Mouse (Mus musculus): Measurements from ENCODE around the gene Josd1. TPM values are rescaled to one million over a fixed set of nuclear protein-coding genes. Genes with fewer than 3 reads are reported as not detected.

The Josd1 gene
- 22.8 and 24.0 TPM in 2 replicates for polyA plus RNA-seq (2015; fragmentation: Nextera tagmentation; extraction: Ambion mirVana)

DNA sequence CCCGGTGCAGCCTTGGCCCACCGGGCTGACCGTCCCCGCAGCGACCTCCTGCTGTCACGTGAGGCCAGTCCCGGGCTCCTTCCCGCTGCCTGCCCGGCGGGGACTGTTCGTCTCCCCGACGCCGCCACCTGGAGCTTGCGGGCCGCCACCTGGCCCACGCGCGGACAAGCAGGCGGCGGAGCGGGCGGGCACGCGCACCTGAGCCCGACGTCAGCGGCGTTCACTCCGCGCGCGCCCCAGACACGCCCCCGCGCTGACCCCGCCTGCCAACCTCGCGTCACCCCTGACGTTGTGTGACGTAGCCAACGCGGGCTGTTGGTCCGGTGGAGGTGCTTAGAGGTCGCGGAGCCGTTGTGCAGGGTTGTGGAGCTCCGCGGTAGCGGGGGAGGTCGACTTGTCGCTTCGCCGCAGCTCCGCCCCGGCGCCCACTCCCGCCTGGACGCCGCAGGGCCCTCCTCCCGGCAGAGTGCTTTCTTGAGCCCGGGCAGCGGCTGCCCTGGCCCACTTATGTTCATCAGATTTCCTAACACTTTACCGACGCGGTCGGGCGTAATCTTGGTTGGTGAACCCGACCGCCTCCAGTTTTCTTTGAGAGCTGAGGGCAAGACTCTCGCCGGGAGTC lies at the start of gene Josd1:
Gene Josd1, minus strand, starts transcription at position 274 of the 622 bp plus-strand sequence.
- Histone ChIP-seq H3K36me3 (replicated peaks) (0 out of 2 replicates have a peak, but pooled peaks cover 2% of the 10 kb centered on the region), H3K27me3 (replicated peaks) (no peaks in the 10 kb centered on the region), H3K4me2 (peak within 1 kb of the TSS; percentile 83), H3K9me3 (no peaks in the 10 kb centered on the region), H3K4me1 (peaks cover 66% of the 10 kb centered on the region), H3K27ac (peak within 1 kb of the TSS; percentile 96), H3K4me3 (peak within 1 kb of the TSS; percentile 81), H3K9ac (peak within 1 kb of the TSS; percentile 84)
- WGBS, result under 1% methylated on average over 68 of the region's 72 CpGs
- peak; percentile 55 for ATAC-seq (replicated peaks)

DNA sequence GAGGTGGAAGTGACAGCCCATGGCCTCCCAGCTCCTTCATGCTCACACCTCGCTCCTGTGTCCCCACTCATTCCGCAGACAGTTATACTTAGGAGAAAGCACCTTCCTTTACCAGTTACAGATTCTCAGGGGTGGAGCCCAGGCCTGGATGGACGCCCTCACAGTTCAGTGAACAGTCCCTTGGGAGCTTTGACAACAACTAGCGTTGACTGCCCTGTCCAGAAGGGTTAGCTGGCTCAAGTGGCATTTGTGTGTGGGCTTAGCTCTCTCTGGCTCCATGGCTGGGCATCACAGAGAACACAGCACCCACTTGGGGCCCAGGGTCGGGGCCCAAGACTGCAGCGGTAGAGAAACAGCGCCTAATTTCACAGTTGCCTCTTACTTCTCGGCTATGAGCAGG lies 46.6 kb upstream of the Josd1 start:
- H3K27ac ChIP-seq, result no peak overlapping the region
- 84% methylated on average over 8 of the region's 8 CpGs for WGBS

DNA sequence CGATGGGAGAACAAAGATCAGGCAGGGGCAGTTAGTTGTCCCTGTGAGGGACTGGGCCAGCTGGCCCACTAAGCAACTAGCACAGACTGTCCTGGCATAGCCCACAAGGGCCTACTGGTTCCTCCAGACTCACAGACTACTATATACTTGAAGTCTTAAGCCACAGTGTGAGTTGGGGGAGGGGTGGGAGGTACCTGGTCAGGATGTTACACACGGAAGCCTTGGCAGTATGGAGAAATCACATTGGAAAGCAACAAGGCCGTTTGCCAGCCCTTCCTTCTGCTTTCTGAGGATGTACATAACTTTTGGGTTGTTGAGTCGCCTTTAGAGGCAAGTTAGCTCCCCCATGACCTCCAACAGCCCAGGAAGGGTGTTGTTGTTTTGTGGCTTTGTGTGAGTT lies 45.9 kb upstream of the Josd1 start:
- H3K27ac ChIP-seq, result no peak overlapping the region
- H3K36me3 ChIP-seq (replicated peaks), result peaks cover 47% of the 10 kb centered on the region; the same call in 1 of the 2 replicates
- H3K27me3 ChIP-seq (replicated peaks), result no peaks in the 10 kb centered on the region
- H3K9me3 ChIP-seq, result no peaks in the 10 kb centered on the region
- WGBS, result 75% methylated on average over 4 of the region's 4 CpGs
- H3K4me3 ChIP-seq, result no peak overlapping the region
- no peak overlapping the region for H3K4me2 ChIP-seq
- no peak overlapping the region for H3K9ac ChIP-seq
- peaks cover 5% of the 10 kb centered on the region; the same call in 1 of the 2 replicates for H3K4me1 ChIP-seq
- no peak for ATAC-seq (replicated peaks)

More for the DNA sequence above, 46.6 kb upstream of the Josd1 start:
- H3K4me3 ChIP-seq, result no peak overlapping the region
- peaks cover 48% of the 10 kb centered on the region; the same call in 1 of the 2 replicates for H3K36me3 ChIP-seq (replicated peaks)
- H3K9me3 ChIP-seq, result no peaks in the 10 kb centered on the region
- H3K4me1 ChIP-seq, result peaks cover 7% of the 10 kb centered on the region; the same call in 1 of the 2 replicates
- H3K4me2 ChIP-seq, result no peak overlapping the region
- no peak overlapping the region for H3K9ac ChIP-seq
- ATAC-seq (replicated peaks), result no peak
- H3K27me3 ChIP-seq (replicated peaks), result no peaks in the 10 kb centered on the region

DNA sequence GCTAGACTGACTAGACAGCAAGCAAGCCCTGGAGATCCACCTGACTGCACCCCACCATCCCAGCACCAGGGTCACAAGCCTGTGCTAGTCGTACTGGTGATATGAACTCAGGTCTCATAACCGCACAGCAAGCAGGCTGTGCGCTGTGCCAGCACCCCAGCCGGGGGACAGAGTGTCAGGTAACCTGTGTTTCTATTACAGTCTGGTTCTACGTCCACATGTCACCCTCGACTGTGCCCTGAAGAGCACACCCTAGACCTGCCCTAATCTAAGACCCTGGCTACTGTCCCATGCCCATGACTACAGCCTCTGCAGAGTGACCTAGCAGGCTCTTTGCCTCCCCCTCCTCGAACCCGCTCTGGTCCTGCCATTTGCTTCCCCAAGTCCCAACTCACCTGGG lies 45.5 kb upstream of the Josd1 start:
- H3K27ac ChIP-seq, result no peak overlapping the region
- H3K9me3 ChIP-seq, result no peaks in the 10 kb centered on the region
- no peaks in the 10 kb centered on the region for H3K27me3 ChIP-seq (replicated peaks)
- no peak overlapping the region for H3K4me3 ChIP-seq
- no peak for ATAC-seq (replicated peaks)
- 95% methylated on average over 8 of the region's 8 CpGs for WGBS
- no peak overlapping the region for H3K9ac ChIP-seq
- H3K4me2 ChIP-seq, result no peak overlapping the region
- H3K36me3 ChIP-seq (replicated peaks), result peaks cover 43% of the 10 kb centered on the region; the same call in 1 of the 2 replicates
- peaks cover under 1% of the 10 kb centered on the region; the same call in 1 of the 2 replicates for H3K4me1 ChIP-seq

DNA sequence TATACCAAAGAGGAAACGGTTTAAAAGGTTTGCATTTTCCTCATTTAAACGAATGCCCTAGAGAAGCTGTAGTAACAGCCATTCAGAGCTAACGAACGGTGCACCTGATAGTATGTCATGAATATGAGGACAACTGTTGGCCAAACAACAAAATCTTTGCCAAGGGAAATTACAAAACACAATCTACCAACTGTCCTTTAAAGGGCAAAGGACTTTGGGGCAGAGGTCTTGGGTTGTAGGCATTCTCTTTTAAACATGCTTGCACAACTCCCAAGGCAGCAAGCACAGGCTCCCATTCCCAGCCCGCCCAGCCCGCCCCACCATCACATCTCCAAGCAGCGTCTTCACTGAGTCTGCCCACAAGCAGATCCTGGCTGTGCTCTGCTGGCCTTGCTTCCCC lies 43.8 kb upstream of the Josd1 start:
- Histone ChIP-seq H3K9me3 (no peaks in the 10 kb centered on the region), H3K4me1 (no peaks in the 10 kb centered on the region), H3K27ac (no peak overlapping the region), H3K36me3 (replicated peaks) (peaks cover 38% of the 10 kb centered on the region; the same call in 1 of the 2 replicates), H3K27me3 (replicated peaks) (no peaks in the 10 kb centered on the region), H3K4me3 (no peak overlapping the region), H3K9ac (no peak overlapping the region), H3K4me2 (no peak overlapping the region)
- 85% methylated on average over 7 of the region's 7 CpGs for WGBS
- ATAC-seq (replicated peaks), result no peak

DNA sequence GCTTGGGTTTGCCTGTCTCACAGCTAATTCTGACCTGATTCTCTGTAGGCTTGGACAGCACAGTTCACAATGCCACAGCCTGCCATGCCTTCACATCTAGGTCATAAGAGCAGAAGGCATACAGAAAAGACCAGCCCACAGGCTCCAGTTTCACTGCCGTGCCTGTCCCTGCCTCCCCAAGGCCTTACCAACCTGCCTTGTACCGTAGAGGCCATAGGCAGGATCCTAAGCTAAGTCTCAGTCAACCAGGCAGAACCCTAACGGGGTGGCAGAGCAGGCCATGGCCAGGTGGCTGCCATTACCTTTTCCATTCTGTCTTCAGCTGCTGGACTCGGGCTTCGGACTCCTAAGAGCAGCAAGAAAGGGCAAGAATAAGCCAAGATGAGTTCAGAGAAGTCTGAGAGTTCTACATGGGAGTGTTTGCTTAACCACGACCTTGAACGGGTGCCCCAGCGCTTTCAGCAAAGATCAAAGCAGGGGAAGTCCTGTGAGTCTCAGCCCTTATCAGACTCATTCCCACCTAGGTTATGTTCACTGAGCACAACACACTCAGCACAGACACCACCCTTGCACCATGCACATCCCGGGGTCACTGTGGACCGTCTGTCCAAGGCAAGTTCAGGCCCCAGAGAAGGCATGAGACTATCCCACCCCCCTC lies 41.1 kb upstream of the Josd1 start:
- Histone ChIP-seq H3K27ac (no peak overlapping the region), H3K4me3 (no peak overlapping the region), H3K36me3 (replicated peaks) (peaks cover 31% of the 10 kb centered on the region), H3K9me3 (no peaks in the 10 kb centered on the region), H3K27me3 (replicated peaks) (no peaks in the 10 kb centered on the region), H3K4me2 (no peak overlapping the region), H3K9ac (no peak overlapping the region), H3K4me1 (no peaks in the 10 kb centered on the region)
- WGBS, result 89% methylated on average over 10 of the region's 10 CpGs
- ATAC-seq (replicated peaks), result no peak

DNA sequence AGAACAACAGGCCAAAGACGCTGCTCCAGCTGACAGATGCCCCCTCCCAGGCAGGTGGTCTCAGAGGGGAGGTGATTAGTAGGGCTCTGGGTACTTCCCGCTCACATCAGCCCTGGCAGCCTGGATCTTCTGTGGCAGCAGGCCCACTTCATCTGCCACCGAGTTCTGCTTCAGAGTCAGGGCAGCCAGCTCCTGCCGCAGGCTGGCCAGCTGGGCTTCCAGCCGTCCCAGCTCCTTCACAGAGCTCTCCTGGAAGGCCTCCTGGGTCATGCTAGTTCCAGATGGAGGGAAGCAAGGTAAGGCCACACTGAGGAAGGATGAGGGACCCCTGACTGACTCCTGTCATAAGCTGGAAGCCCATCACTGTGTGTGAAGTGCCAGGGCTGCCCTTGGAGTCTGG lies 40.6 kb upstream of the Josd1 start:
- no peak overlapping the region for H3K27ac ChIP-seq
- no peak for ATAC-seq (replicated peaks)
- H3K36me3 ChIP-seq (replicated peaks), result peaks cover 25% of the 10 kb centered on the region

DNA sequence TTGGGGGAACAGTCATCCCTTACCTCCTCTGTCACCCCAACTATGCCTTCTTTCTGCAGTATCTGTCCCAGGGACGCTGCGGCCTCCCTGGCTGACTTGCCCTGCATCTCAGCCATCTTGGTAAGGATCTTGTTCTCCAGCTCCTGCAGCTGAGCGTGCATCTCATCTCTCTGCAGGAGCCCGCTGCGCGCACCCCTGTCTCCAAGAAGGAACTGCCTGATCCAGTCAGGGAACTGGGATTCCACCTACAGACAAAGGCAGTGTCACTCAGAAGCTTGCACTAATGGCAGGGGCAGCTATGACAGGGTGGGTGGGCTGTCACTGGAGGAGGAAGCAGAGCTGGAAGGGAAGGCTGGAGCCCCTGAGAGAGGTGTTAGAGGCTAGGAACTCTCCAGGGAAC lies 40.1 kb upstream of the Josd1 start:
- Histone ChIP-seq H3K27ac (0 out of 2 replicates have a peak overlapping the region, but pooled peaks have one; percentile 5), H3K9ac (no peak overlapping the region), H3K4me1 (no peaks in the 10 kb centered on the region), H3K9me3 (no peaks in the 10 kb centered on the region), H3K27me3 (replicated peaks) (no peaks in the 10 kb centered on the region), H3K36me3 (replicated peaks) (peaks cover 22% of the 10 kb centered on the region), H3K4me3 (no peak overlapping the region), H3K4me2 (no peak overlapping the region)
- no peak for ATAC-seq (replicated peaks)
- 67% methylated on average over 6 of the region's 6 CpGs for WGBS

More for the DNA sequence above, 40.6 kb upstream of the Josd1 start:
- H3K4me1 ChIP-seq, result no peaks in the 10 kb centered on the region
- no peaks in the 10 kb centered on the region for H3K27me3 ChIP-seq (replicated peaks)
- H3K9ac ChIP-seq, result no peak overlapping the region
- H3K4me3 ChIP-seq, result no peak overlapping the region
- no peaks in the 10 kb centered on the region for H3K9me3 ChIP-seq
- H3K4me2 ChIP-seq, result no peak overlapping the region
- WGBS, result 48% methylated on average over 5 of the region's 5 CpGs

DNA sequence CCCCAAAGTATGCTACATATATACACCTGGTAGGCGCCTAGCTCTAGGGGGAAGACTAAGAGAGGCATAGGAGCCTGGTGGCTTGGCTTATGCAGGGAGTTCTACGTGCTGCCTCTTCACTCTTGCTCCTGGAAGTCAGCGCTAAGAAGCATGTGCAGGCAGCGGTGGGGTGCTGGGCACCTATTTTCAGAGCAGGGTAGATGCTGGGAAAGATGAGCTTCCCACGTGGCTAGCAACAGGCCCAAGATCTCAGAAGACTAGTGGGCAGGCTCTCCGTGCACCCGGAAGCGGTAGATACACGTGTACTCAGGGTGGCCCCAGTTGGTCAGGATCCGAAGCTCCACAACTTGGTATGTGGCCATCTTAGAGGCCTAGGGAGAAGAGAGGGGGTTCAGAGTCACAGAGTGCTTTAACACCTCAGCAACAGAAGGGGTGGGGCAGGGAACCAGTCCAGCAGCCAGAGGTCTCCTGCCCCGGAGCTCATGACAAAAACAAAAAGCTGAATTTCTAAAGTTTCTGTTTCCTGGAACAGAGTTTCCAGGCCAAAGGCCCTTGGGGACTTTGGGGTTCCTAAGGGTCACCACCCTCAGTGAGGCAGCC lies 37.6 kb upstream of the Josd1 start:
- Histone ChIP-seq H3K9me3 (no peaks in the 10 kb centered on the region), H3K9ac (no peak overlapping the region), H3K4me2 (no peak overlapping the region), H3K4me3 (no peak overlapping the region), H3K36me3 (replicated peaks) (peaks cover 22% of the 10 kb centered on the region), H3K27me3 (replicated peaks) (no peaks in the 10 kb centered on the region), H3K4me1 (no peaks in the 10 kb centered on the region), H3K27ac (no peak overlapping the region)
- no peak for ATAC-seq (replicated peaks)
- WGBS, result 93% methylated on average over 11 of the region's 11 CpGs

DNA sequence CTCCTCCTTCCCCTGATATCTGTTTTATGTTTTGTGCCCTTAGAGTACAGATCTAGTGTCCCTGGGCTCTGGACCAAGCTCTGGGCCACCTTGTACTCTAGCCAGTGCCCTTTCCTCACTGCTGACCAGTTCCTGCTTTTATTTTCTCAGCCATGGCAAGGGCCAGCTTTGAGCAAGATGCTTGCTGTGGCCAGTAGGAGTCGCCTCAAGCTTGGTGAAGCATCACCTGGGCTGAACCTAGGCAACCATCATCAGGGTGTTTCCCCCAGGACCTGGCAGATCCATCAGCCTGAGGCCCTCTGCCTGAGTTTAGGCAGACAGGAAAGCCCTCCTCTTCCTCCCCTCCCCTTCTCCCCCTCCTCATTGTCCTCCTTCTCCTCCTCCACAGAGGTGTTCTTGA lies 35.7 kb upstream of the Josd1 start:
- H3K27me3 ChIP-seq (replicated peaks), result no peaks in the 10 kb centered on the region
- no peak overlapping the region for H3K9ac ChIP-seq
- H3K27ac ChIP-seq, result no peak overlapping the region
- no peaks in the 10 kb centered on the region for H3K9me3 ChIP-seq
- H3K4me1 ChIP-seq, result no peaks in the 10 kb centered on the region
- ATAC-seq (replicated peaks), result 0 out of 2 replicates have a peak, but pooled peaks have one; percentile 17
- no peak overlapping the region for H3K4me3 ChIP-seq
- peaks cover 30% of the 10 kb centered on the region for H3K36me3 ChIP-seq (replicated peaks)
- 30% methylated on average over 1 of the region's 1 CpGs for WGBS
- H3K4me2 ChIP-seq, result no peak overlapping the region

DNA sequence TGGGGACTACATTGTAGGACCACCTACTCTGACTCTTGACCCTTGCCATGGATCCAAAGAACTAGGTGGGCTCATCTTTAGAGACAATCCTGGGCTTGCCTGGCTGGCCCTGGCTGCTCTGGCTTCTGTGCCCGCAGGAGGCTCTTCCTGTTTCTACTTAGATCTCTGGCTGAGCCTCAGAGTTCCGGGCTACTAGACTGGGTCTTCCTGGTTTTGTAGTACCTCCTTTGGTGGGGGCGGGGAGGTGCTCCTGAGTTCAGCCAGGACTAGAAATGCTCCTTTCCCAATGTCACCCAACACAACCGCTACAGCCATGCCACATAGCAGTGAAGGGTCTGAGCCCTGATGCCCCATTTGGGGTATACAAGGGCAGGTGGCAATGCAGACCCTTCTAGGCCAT lies 33.1 kb upstream of the Josd1 start:
- H3K9me3 ChIP-seq, result no peaks in the 10 kb centered on the region
- ATAC-seq (replicated peaks), result no peak
- no peak overlapping the region for H3K27ac ChIP-seq
- no peaks in the 10 kb centered on the region for H3K4me1 ChIP-seq
- H3K9ac ChIP-seq, result no peak overlapping the region
- no peak overlapping the region for H3K4me2 ChIP-seq
- H3K4me3 ChIP-seq, result no peak overlapping the region
- H3K36me3 ChIP-seq (replicated peaks), result peaks cover 36% of the 10 kb centered on the region
- WGBS, result 90% methylated on average over 4 of the region's 4 CpGs
- no peaks in the 10 kb centered on the region for H3K27me3 ChIP-seq (replicated peaks)

DNA sequence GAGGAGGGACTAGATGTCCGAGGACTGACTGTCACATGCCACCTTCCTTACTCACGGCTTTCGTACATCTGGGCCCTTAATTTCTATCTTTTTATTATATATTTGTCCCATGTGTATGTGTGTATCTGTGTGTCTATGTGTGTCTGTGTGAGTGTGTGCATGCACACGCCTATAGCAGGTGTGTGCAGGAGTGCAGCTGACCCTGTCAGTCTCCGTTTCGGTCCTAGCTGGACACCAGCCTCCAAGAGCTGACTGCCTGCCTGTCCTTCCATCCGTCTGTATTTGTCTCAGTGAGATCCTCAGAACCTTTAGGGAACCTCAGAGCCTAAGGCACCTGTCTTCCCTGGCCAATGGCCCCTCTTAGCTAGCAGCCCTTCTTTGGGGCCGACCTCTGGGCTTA lies 32.5 kb upstream of the Josd1 start:
- 86% methylated on average over 8 of the region's 8 CpGs for WGBS
- H3K36me3 ChIP-seq (replicated peaks), result peaks cover 38% of the 10 kb centered on the region
- ATAC-seq (replicated peaks), result no peak

More for the DNA sequence above, 32.5 kb upstream of the Josd1 start:
- Histone ChIP-seq H3K4me1 (no peaks in the 10 kb centered on the region), H3K4me2 (no peak overlapping the region), H3K4me3 (no peak overlapping the region), H3K27me3 (replicated peaks) (no peaks in the 10 kb centered on the region), H3K27ac (no peak overlapping the region), H3K9me3 (no peaks in the 10 kb centered on the region), H3K9ac (no peak overlapping the region)
